Mouse (Mus musculus): ENCODE measurements at regions not wholly inside any gene's neighbourhood (a gene's known extent, or its start where the extent isn't known, plus 50 kb on each side); places are given as distances from the start of the nearest gene placed in this dataset.
"Not testable (repeated sequence)": the region's sequence is repeated elsewhere in the genome, so short reads cannot be mapped to it uniquely, and the experiment has no call there.

DNA sequence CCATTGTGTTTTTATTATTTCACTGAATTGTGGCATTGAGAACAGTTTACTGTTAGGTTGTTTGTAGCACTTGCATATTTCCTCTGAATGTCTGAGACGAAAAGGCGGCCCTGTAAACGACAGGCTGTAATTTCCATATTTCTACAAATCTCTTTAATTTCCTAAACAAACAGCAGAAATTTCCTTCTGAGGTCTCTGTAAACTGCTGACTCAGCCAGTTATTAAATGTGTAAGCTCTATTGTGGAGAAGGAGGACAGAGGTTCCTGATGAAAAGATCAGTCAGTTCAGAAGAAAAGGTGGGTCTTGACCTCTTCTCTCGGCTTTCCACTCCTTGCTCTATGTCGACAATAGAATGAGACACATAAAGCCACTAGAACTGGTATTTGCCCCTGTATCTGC is 256.0 kb upstream of the 1700008P02Rik start:
- DNase-seq = no peak

DNA sequence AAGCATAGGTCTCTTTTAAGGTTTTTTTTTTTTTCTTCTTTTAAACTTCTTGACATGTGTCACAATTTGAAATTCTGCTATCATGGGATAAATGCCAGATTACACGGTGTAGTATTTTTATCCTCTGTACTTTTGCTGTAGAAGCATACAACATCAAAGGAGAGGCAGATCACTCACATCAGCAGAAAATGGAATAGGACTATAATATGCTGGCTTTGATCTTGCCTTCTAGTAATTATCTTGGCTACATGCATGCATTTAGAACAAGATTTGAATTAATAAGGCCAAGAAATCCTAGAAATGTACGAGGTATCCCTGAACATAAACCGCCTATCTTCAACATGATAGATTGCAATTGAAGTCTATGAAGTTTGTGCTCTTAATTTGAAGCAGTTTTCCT is 251.9 kb upstream of the 1700008P02Rik start:
- no peak for DNase-seq

DNA sequence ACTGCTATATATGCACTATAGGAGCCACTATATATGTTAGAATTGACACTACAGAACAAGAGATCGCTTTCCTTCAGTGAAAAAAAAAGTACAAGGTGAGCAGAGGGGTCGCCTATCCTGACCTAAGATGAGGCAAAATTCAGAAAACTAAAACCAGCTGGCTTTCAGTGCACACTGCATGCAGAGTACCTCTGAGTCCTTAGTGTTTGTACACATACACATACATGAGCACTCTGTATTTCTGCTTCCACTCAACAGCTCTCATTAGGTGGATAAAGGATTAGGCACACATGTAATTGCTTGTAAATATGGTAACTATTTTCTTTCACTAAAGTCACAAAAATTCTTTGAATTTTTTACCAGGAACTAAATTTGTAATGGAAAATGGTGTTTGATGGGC is 251.5 kb upstream of the 1700008P02Rik start:
- no peak for DNase-seq

DNA sequence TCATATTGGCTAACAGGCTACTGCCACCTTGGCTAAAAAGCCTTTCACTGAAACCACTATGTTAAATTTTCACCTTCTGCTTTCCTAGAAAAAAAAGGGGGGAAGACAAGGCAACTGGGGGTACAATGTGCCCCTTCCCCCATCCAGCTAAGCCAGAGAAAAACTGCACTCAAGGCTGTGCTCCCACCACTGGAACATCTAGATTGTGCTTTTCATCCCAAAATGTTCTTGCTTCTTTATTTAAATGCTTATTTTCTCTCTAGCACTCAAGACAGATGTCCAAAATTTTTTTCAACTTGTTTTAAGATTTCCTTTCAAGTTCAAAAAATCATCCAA is 245.9 kb upstream of the 1700008P02Rik start:
- no peak for DNase-seq

DNA sequence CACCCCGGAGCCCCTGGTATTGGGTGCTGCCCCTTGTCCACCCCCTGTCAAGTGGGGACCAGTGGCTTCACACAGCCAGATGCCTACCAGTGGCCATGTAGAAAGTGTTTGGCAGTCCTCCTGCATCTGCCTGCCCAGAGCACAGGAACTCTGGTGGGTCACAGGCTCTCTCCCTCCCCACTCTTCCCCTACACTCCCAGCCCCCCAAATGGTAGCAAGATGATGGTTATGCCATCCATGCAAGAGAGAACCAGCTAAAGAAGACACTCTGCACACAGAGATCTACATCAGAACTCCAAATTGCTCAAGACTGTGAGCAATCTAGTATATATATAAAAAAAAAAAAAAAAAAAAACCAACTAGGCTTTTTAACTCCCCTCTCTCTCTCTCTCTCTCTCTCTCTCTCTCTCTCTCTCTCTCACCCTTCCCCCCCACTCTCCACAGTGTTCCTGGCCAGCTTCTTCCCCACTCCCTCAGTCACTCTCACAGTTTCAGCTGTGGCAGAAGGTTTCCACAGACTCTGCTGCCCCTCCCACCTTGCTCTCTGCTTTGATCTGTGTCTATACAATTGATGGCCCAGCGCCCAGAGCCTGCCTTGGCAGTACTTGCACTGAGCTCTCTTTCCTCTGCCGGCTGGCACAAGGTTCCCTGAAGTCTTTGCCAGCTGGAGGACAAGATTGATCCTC is 245.4 kb upstream of the 1700008P02Rik start:
- DNase-seq = no peak

DNA sequence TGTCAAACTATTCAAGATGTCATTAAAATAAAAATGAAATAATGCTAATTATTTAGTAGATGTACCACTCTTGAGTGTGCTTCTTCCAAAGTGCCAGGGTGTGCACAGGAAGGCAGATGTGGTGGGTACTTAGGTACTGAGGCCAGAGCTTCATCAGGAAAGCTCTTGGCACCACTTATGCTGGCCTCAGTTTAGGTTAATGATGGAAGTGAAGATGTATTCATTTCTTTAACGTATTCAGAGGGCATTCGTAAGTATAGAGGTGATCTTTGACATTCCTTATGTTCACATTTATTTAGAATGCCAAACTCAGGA is 239.6 kb upstream of the 1700008P02Rik start:
- DNase-seq = no peak

DNA sequence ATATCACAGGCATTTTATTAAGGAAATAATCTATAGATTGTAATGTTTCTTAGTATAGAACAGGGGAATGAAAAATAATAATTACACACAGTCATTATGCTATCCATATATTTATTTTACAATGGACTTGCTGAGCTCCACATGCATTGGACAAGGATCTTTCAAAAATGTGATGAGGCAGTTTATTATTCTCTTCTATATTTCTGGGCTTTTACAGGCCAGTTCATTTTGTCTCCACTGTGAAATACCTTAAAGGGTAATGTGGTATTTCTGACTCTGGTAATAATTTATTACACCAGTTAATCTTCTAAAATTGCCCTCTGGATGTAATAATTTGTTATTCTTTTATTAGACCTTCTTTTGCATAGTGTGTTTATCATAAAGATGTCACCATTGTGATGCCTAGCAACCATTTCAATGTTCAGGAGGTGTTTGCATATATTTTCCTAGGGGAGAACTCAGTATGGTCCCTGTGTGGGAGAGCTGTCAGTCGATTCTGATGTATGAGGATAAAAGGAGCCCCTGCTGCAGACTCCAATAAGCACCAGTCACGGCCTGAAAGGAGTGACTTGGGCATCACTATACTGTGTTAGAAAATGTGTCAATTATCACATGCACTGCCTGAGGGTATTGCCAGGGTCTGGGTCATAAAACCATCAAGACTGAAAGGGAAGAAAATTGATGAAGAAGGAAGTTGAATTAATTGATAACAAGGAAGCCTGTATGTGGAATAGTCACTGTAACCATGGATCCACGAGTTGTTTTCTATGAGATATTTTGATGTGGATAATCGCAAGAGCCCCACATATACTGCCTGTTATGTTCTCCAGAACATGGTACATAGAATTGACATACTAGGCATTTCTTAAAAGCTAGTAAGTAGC is 239.0 kb upstream of the 1700008P02Rik start:
- no peak for DNase-seq

DNA sequence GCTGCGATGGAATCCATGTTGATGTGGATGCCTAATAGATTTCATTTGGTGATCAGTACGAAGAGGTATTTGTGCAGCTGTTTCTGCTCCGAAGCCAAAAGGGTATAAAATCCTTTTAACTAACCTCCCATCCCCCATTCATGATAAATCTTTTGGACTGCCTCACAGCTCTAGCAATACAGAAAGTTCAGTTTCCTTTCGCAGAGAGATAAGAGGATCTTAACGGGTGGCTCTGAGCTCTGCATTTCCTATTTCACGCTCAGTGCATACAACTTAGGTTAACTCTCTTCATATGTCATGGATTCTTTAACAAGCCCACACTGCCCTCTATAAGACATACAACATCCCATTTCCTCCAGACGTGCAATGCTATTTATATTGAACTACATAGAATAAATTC is 199.1 kb upstream of the 1700008P02Rik start:
- no peak for DNase-seq

DNA sequence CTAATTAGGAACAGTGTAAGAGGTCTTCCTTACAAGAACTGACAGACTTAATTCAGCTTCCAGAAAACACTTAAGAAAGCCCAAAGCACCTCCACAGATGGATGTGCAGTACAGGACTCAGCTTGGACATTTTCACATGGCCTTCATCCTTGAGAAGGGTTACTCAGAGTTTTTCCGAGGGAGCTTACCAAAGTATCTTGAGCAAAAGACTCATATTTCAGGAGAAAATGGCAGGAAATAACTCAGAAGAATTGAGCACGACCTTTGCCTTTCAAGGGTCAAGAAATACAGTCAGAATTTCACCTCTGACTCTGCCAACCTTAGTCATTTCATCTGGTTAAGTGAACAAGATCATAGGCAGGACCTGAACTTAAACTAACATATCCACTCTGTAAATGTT is 192.1 kb upstream of the 1700008P02Rik start:
- DNase-seq = no peak

DNA sequence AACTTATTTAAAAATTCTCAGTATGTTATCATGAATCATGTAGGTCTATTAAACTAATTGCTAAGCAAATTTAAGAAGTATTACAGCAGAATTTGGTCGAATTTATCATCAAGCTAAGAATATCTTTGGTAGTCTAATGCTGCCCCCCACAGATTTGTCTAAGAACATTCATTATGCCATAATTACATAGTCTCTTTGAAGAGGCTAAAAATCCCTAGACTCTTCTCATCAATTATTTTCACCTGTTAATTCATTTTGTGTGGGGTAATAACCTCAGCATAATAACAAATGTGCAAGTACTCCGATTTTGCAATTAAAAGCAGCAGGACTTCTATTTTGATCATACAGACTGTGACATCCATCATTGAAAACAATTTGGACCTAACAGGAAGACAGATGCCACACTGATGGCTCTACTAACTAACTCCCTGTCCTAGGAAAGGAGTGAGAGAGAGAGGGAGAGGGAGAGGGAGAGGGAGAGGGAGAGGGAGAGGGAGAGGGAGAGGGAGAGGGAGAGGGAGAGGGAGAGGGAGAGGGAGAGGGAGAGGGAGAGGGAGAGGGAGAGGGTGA is 189.2 kb upstream of the 1700008P02Rik start:
- DNase-seq = no peak

DNA sequence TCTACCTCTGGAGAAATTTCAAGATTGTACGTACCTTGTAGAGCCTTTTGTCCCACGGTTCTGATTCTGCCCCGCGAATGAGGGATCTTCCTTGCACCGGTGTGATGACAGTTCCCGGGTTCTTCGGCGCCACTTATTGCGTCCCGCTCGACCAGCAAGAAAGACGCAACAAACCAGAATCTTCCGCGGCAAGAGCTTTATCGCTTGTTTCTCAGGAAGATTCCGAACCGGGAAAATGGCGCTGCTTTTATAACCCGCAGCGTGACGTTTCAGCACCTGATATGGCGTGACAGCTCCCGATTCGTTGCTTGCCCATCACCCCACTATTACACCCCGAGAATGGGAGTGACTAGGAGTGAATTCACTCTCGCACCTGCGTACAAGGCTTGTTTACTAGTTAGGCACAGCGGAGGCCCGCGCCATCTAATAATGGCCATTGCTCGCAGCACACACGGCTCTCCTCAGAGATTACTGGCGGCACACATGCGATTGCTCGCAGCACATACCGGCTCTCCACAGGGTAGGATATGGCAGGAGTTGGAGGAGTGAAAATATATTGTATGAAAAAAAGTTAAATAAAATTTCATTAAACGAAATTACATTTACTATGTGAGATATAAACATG is 180.0 kb upstream of the 1700008P02Rik start:
- DNase-seq = not testable (repeated sequence)

DNA sequence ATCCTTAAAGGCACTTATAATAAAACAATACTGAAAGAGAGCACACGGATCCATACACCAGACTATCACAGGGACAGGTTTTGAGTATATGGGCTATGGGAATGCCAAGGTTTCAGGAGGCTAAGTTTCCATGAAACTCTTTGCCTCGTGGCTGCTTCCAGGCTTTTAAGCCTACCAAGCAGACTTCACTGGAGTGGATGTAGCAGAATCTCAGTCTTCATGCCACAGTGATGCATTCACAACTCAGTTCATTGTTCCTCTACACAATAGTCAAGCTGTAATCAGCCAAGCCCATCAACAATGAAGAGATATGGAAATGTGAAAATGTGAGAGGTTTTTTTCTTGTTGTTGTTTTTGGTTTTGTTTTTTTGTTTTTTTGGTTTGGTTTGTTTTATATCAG is 148.3 kb upstream of the 1700008P02Rik start:
- no peak for DNase-seq

DNA sequence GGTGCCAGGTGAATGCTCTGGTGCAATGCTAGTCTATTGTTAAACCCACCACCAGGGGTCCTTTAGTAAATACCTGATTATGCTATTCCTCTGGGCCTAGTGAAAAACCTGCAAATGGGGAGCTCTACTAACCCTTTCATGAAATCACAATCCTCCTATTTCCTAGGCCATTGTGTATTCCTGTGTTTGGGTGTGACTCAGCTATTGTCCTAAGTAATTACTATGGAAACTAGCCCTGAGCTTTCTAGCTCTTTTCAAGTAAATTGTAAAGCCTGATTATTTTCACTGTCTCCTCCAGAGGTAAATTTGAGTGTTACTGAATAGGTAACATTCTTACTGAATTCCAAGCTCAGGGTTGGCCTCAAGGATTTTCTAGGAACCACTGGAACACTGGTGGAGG is 147.8 kb upstream of the 1700008P02Rik start:
- not testable (repeated sequence) for DNase-seq

DNA sequence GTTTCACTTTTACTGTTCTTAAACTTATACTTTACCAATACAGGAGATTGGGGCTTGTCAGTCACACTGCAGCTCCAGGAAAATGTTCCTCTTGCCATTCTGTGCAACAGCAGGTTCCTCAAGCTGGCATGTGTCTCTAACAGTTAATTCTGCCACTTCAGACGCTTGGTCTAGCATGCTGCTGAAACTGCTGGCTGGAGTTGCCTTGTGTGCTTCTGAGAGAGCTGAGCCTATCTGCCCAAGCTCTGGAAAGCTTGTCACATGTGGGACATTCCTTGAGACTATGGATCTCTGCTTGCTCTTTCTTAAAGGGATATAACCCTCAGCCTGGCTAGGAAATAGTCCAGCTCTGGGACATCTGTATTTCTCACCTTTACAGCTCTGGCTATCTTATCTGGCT is 138.9 kb upstream of the 1700008P02Rik start:
- no peak for DNase-seq

DNA sequence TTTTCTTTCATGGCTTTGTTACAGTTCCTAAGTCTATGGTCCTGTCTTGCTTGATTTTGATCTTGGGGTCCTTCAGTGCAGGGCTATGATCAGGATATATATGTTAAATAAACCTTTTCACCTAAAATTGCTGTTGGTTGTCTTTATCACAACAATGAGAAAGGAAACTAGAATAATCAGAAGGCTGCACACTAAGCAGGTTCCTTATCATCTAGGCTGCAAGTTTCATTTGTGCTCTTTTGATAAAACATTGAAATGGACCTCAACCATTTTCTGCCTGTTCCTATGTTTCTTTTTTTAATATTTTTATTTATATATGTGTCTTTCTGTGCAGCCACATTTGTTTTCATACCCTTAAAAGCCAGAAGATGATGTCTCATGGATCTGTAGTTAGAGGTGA is 137.3 kb upstream of the 1700008P02Rik start:
- DNase-seq = no peak

DNA sequence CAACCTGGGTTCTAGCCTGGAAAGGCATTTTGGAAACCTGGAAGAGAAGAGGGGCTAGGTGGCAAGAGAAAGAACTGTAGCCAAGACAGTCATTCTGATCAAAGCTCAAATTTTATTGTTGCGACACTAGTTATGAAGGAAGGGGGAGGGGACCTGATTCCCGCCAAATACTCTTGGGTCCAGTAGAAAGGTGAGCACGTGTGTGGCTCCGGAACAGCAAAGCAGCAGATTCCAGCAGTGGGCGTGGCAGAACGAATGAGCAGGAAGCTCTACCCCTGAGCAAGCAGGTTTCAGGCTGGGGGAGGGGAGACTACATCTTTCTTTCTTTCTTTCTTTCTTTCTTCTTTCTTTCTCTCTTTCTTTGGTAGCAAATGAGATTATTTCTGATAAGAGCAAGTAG is 130.5 kb upstream of the 1700008P02Rik start:
- not testable (repeated sequence) for DNase-seq

DNA sequence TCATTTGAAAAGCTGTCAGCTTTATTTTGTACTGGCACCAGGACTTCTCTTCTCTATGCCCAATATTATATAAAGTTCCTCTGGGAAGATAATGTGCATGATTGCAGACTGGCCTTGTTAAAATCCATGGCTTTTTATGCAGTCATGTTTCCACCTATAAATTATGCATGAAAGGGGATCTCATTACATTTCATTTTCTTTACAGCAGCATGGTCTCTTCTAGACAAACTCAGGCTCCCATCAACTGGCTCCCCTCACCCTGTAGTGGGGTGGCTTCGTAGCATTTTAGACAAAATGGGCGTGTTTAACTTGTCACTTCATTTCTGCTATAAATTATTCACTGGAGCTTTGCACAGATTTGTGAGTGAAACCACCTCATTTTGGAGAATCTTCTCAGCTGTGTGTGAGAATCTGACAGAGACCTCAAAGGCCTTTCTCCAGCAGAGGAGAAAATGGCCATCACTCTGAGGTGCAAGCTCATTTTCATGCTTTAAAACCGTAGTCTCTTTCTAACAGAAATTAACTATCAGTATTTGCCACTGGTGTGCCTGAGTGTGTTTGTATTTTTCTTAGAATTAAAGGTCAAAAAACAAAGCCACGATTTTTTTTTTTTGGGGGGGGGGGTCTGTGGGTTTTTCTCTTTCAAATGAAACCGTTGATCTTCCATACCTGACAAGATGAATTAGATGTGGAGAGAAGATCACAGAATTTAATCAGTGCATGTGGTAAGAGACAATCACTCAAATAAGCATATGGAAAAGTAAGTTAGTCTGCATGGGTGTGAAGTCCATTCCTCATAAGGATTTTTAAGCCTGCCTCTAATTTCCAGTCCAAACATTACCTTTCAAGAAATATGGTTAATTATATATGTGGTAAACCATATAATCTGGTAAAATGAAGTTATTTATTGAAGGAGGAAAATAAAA is 111.4 kb upstream of the 1700008P02Rik start:
- no peak for DNase-seq

DNA sequence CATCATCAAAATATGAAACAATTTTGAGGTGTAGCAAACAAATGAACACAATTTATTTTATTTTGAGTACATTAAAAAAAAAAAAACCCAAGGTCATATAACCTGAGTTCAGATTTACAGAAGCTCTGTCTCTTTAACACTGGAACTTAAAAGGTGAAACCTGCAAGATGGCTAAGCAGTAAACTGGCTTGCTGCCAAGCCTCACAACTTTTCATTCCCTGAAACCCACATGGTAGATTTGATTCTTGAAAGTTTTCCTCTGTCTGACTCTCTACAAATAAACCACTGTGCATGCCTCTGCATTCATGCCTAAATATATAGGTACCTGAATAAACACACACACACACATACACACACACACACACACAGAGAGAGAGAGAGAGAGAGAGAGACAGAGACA is 109.8 kb upstream of the 1700008P02Rik start:
- no peak for DNase-seq

DNA sequence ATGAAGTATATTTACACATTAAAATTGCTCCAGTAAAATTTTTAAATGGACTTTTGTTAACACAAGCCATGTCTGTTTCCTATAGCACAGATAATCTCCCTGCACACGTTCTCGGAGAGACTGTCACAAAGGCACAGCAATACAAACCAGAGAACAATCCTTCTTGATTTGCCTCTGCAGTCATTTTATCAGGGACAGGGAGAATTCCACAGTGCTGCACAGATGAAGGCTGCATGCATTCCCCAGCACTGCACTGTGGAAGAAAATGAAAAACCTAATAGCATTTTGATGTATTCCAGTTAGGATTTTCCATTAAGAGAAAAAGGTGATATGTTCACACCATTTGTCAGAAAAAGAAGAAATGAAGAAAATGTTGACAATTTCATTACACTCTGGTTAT is 63.4 kb upstream of the 1700008P02Rik start:
- no peak for DNase-seq

DNA sequence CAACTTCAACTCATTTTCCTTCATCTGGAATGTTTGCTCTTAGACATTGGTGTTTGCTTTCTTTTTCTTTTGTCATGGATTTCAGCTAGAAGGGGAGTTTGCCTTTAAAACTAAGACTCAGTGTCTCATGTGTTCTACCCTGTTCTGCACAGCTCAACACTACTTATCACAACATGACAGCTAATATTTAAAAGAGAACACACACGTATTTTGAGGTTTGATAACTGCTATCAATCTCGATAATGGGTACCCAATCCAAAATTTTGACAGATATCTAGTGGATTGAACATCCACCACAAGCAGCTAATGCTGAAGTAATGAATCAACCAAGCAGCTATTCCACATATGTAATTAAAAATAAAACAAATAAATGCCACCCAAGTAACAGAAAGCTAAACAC is 61.2 kb upstream of the 1700008P02Rik start:
- DNase-seq = no peak

DNA sequence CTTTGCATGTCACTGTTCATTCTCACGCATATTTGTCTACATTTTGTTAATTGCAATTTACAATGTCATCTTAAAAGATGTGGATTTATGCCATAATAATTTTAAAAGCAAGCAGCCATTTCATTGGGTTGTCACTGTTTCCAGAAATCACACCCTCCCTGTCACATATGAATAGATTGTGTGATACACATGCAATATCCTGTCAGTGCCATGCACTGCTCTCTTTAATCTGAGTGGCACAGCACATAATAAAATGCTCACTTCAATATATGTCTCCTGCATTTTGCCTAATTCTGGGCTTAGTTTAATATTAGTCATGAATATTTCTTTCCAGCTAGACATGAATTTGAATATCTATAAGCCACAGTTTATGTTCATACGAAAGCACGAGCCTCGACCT is 56.1 kb upstream of the 1700008P02Rik start:
- DNase-seq = no peak

DNA sequence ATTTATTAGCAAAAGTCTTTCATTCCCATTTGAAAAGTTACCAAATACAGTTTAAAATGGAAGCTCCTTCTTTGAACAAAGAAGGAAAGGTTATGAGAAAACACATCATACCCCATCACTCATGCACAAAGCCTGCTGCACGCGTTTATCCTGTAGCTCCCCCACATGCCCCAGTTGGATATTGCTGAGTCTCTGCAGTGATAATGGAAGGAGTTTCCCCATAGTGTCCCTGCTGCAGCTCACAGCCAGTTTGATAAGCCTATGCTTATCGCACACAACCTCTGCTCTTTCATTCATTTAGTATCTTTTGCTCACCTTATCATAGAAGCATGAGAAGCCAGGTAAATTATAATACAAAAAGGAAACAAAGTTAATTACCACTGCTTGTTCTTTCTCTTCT is 55.1 kb upstream of the 1700008P02Rik start:
- peak in 1 of 2 experiments; percentile 11 for DNase-seq
